Mouse (Mus musculus) adrenal gland, postnatal 25 days (tissue): Measurements from ENCODE around the gene Bmp7. TPM values are rescaled to one million over a fixed set of nuclear protein-coding genes. Genes with fewer than 3 reads are reported as not detected.

Source experiments
- DNase-seq: peaks from one replicate; pipeline ENCODE4 v3.0.0; 2021; ENCODE audit warnings: mixed read lengths
- long read RNA-seq: library from polyadenylated mRNA; stranded (forward); transcript quantifications from one replicate; pipeline ENCODE4 v2.0.0, GENCODE M21; 2021
- total RNA-seq: library from RNA; stranded (reverse); gene quantifications from 2 replicates; pipeline ENCODE4 v1.2.3, GENCODE M21; 2021

The Bmp7 gene
- 23.6 and 27.4 TPM in 2 replicates for total RNA-seq
- long read RNA-seq, transcript Bmp7-201 (7 exons, 3,670 nt) = major isoform, 32 of 47 reads
- long read RNA-seq, partial matches to known transcripts = 6 of 47 reads
- long read RNA-seq, other reads (novel, unspliced or antisense) = 9 of 47 reads

GRCm38 (mm10) chr2:172940003-172940798 is at the start of gene Bmp7:
Gene Bmp7, minus strand, starts transcription at chr2:172940321.
- DNase-seq = peak; percentile 79

DNA sequence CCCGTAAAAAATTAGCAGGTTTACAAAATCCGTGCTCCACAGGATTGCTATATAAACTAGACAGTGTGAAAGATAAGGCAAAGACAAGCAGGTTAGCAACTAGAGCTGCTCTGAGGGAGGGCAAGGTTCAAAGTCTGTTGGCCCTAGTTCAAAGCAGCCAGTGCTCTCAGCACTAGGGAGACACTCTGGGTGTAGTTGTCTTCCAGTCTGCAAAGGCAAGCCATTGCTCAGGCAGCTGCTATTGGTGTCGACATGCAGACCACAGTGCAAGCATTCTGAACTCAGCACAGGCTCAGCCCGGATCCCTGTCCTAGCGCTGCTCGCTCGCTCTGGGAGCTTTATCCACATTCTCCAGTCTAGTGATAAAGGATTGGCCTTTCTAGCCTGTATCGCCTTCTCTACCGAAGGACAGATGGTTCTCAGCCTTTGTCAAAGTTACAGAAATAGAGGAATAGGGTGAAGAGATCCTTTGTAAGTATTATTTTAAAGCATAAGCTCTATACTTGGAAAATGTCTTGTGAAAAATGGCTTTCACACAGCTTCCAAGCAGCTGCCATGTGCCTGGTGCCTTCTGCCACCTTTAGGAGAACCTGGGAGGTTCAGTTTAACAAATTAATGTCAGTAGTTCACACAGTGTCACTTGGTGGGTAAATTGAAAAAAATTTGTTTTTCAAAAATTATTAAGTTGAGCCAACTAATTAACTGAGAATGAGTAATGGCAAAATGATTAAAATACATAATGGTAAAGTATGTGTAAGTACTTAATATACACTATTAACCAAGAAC is 42.8 kb upstream of the Bmp7 start:
- DNase-seq = no peak

GRCm38 (mm10) chr2:172979666-172980345 is 39.7 kb upstream of the Bmp7 start:
- DNase-seq = no peak

DNA sequence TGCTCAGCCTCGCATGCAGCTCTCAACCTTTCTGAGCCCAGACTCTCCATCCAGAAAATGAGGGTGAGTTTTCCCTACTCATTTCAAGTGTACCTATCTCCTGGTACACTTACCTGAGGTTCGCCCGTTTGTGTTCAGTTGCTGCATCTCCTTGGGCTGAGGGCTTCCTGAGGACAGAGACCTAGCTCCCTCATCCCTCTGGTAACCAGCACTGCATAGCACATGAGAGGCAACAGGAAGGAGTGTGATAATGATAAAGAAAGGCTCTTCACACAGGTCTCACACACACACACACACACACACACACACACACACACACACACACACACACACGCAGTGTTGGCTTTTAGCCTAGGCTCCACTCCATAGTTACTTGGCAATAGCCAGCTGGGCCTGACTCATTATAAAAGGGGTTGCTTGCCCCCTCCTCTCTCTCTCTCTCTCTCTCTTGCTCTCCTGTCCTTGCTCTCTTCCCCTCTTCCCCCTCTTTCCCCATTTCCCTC is 38.1 kb upstream of the Bmp7 start:
- DNase-seq = no peak

- DNase-seq = no peak
Observed at GRCm38 (mm10) chr2:172977409-172978130, 37.4 kb upstream of the Bmp7 start, which contains the start of gene Spo11. Gene Spo11, plus strand, starts transcription at chr2:172977700.

- DNase-seq = no peak
Observed at GRCm38 (mm10) chr2:172976661-172977238, 36.6 kb upstream of the Bmp7 start.

GRCm38 (mm10) chr2:172975159-172975558 is 35.0 kb upstream of the Bmp7 start:
- no peak for DNase-seq

DNA sequence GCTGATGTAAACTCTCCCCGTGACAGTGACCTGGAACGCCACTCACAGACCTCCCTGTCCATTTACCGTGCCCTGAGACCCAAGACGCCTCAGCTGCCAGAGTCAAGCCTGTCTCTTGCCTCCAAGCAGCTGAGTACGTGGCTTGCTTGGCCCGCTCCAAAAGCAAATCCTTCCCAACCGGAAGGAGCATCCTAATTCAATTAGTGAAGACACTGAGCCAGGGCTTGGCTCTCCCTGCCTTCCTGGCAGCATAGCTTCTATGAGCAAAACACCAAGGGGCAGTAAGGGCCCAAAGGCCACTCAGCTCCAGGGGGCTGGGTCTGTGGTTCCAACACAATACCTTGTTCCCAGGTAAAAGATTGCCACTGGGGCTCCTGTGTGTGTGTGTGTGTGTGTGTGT is 34.6 kb upstream of the Bmp7 start:
- DNase-seq = no peak

DNA sequence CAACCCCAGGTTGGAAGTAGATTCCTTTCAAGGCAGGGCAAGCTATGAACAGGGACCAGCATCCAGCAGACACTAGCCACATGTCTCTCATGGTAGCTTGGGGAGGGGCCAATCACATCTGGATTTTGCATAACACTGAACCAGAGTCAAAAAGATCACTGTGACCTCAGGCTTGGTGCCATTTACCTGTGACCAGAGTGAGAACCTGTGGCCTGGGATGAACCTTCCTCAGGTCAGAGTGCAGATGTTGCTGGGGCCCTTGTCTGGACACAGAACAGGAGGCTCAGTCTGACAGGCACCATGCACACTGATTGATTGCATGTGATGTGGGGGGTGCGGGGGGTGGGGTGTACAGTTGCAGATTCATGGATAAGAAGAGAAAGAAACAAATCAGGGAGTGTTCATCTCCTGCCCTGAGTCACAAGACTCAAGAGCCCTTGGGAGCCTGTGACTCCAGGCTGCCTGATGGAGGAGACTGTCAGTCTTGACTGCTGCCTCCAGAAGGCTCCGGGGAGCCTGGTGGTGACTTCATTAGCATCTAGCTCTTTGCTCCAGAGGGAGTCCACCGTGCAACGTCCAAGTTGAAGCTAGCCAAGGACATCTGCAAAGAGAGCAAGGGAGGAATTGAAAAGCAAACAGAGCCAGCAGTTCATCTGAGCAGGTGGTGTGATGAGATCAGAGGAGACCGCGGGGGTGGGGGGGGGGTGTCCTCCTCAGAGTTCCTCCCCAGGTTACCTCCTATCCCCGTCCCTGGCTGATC is 33.9 kb upstream of the Bmp7 start:
- DNase-seq = no peak

DNA sequence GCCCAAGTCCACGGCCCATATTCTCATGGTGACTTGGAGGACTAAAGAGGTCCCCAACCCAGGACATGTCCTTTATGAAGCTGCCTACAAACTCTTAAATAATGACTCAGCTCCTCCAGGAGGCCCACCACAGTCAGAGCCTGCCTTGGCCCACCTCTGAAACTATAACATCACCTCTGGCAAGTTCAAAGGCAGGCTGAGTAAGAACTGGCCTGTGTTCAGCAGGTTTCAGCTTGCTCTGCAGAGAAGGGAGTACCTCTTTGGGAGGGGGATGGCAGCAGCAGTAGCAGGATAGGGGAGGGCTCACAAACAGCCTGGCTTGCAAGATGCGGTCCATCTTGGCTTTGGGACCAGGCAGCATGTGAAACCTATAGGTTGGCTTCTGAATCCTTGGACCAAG is 31.7 kb upstream of the Bmp7 start:
- DNase-seq = no peak

GRCm38 (mm10) chr2:172966480-172966879 is 26.4 kb upstream of the Bmp7 start:
- DNase-seq = no peak

DNA sequence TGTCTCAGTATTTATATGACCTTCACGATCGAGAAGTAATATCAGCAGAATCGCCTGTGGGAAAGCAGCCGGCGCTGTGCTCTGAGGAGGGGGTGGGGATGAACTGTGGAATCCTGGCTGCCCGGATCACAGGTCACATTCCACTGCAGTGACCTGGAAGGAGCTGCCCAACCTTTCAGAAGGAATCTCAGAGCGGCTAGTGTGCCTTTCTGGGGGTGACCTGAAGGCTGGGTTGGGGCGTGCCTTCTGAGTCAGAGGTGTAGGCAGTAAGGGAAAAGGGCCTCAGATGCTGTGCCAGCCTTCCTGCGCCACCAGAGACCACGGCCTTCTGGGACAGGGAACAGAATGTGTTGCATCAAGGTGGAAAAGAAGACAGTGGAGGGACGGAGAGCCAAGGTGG is 25.1 kb upstream of the Bmp7 start:
- DNase-seq = no peak

DNA sequence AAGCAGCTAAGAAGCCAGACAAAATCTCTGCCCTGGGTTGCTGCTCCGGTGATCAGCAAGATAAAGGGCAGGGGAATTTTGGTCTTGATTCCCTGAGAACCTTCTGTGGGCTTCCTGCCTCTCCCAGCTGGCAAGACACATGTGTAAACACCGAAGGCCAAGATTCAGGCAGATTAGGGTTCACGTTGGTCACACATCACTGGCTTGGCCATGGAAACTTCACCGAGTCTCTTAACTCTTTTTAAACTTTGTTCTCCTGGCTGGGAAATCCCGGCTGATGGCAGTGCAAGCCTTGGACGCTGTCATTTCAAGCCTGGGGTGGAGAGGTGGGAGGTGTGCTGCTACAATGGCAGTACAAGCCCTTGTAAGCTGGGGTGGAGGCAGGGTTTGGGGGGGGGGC is 21.1 kb upstream of the Bmp7 start:
- no peak for DNase-seq

- DNase-seq = no peak
Observed at GRCm38 (mm10) chr2:172960350-172960749, 20.2 kb upstream of the Bmp7 start.

DNA sequence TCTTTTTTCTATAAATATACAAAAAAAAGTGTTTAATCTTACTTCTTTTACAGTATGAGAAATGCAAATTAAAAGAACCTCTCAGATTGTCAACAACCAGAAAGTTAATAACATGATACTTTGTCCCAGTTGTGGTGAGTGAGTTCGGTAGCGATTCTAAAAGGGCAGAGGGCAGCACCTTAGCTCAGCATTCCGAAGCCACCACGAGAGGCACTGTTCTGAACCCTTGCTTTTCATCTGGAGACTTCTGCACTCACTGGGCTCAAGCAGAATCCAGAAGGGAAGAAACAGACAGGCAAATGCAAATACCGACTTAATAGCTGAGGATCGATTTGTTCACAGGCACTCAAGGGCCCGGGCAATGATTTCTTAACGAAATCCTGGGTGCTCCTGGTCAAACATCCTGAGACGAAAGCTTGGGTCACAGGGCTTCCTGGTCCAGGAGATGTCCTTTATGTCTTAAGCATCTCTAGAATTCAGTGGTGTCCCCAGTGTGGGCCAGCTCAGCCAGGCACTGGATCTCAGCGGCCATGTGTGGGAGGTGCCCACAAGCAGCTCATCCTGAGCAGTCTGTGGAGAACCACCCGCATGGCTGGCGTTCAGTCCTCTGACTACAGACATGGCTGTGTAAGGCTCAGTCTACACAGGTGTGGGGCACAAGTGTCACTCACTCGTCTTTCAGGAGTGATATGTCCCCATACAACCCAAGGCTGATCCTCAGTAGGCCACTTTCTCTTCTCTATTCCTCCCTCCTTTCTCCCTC is 19.1 kb upstream of the Bmp7 start:
- DNase-seq = no peak

GRCm38 (mm10) chr2:172958579-172958978 is 18.5 kb upstream of the Bmp7 start:
- no peak for DNase-seq

GRCm38 (mm10) chr2:172951976-172952375 is 11.9 kb upstream of the Bmp7 start:
- DNase-seq = no peak

DNA sequence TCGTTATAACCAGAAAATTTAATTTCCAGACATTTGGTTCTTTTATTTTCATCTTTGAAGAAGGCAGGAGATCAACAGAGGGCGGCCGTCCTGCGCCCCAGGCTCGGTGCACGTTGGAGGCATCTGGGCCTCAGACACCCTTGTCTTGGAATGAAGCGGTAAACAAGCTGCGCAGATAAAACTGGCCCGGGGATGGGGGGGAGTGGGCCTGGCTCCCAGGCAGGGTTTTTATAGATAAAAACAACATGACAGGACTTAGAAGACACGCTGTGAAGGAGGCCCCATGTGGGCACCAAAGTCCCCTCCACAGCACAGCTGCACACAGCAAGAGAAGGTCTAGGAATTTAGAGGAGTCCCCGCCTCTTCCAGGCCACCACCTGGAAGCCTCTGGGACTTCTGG is 10.6 kb upstream of the Bmp7 start:
- DNase-seq = no peak

- no peak for DNase-seq
Observed at GRCm38 (mm10) chr2:172950119-172950676, 10.1 kb upstream of the Bmp7 start.

DNA sequence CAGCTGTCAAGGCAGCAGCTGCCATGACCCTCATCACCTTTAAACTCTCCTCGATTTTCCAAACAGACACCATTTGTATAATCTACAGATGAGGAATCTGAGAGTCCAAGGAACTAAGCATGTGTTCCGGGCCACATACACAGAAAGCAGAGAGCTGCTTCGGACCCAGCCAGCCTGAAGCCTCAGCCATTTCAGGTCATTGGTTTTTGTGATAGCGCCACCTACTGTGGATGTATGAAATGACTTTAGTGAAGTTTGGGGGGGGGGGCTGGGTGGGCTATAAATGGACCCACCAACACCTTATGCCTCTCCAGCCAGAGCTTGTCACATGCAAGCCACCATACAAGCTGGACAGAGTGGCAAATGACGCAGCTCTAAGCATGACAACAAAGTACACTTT is 8.9 kb upstream of the Bmp7 start:
- no peak for DNase-seq
